Mouse (Mus musculus) cerebellum, postnatal 25 days (tissue): Measurements from ENCODE around the gene Tcf7l1.

Source experiments
- DNase-seq, 2 experiments: peaks; one replicate each; pipeline ENCODE4 v3.0.0; 2021; ENCODE audit warnings: mixed read lengths in 2 of 2

The Tcf7l1 gene

GRCm38 (mm10) chr6:72743624-72744041 lies 45.4 kb downstream of the Tcf7l1 start:
- DNase-seq, result no peak

GRCm38 (mm10) chr6:72742331-72742730 lies 46.7 kb downstream of the Tcf7l1 start:
- DNase-seq, result no peak

GRCm38 (mm10) chr6:72740596-72741421 lies 48.2 kb downstream of the Tcf7l1 start:
- peak in 1 of 2 experiments; percentile 20 for DNase-seq

DNA sequence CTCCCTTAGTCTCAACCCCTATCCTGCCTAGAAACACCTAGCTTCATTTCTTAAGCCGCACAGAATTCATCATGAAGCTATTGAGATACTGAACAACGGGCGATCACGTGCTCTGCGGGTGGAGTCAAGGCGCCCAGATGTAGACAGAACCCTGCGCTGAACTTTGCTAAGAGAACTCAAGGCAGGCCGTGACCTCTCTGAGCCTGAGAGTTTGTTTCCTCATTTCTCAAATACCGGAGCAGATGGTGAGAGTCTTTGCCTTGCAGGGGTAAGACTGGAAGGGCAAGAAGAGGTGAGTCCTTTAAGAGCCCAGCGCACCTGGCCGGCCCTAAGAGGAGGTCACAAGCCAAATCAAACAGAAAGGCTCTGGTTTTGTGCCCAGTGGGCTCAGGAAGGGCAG lies 52.2 kb downstream of the Tcf7l1 start:
- DNase-seq, result no peak

DNA sequence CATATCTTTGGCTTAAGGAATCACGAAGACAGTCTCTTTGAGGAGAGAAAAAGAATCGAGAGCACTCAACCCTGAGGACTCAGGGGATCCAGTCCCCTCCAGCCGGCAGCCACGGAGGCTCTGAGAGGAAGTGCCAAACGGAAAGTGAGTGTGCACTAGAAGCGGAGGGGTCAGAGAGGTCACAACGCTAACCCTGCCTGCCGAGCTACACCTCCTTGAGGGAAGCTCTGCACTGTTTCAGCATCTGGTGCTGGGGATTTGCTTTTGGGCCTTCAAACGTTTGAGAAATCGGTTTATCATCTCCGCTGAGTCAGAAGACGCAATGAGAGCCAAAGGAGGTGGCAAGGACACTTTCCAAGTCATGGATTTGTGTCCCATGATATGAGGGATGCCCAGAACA lies 53.8 kb downstream of the Tcf7l1 start:
- DNase-seq, result no peak

DNA sequence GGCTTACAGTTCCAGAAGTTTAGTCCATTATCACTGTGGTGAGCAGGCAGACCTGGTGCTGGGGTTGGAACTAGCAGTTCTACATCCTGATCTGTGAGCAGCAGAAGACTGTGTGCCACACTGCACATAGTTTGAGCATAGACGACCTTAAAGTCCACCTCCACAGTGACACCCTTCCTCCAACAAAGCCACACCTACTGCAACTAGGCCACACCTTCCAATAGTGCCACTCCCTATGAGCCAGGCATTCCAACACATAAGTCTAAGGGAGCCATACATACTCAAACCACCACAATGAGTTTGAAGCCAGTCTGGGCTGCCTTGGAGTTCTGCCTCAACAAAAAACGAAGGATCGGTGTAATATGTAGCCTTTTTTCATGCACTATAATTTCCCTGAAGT lies 55.7 kb downstream of the Tcf7l1 start:
- DNase-seq, result no peak

DNA sequence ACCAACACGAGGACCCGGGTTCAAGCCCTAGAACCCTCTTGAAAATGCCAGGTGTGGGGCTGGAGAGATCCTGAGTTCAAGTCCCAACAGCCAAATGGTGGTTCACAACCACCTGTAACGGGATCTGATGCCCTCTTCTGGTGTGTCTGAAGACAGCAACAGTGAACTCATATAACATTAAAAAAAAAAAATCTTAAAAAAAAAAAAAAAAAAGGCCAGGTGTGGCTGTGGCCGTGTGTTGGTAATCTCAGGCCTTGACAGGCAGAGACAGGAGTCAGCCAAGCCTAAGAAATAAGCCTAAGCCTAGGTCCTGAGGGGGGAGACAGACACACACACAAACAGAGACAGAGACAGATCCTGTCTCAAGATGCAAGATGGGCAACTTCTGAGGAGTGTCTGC lies 56.9 kb downstream of the Tcf7l1 start:
- DNase-seq, result no peak

GRCm38 (mm10) chr6:72730560-72730849 lies 58.5 kb downstream of the Tcf7l1 start:
- peak in 1 of 2 experiments; percentile 28 for DNase-seq

DNA sequence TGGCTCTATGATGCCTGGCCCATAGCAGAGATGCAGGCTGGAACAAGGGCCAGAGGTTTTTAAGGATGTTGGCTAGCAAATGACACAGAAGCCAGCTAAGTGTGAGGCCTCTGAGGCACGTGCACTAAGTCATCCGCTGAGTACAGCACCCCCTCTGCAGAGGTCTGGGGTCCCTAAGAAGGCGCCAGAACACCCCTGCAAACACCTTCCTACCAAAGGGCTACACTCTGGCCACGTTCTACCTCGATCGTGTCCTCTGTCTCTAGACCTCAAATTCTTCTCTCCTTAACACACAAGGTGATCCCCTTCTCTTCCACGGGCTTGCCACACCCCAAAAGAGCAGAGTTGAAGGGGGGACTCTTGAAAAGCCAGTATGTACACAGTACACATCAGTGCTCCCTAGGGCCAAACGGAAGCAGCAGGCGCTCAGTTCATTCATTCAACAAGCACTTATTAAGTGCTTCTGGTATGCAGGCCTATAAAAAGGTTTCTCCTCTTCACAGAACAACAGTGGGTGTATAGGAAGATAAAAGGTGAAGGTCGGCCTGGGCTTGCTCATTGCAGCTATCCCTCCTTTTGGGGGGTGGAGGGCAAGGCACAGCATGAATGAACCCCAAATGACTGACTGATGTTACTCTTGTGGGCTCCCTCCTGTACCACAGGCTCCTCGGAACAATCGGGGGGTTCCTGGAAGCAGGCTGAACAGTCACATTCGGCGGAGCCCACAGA lies 59.1 kb downstream of the Tcf7l1 start:
- DNase-seq, result no peak

GRCm38 (mm10) chr6:72727826-72728225 lies 61.2 kb downstream of the Tcf7l1 start:
- DNase-seq, result no peak

- no peak for DNase-seq
Measured at GRCm38 (mm10) chr6:72724494-72725180, 64.4 kb downstream of the Tcf7l1 start.

DNA sequence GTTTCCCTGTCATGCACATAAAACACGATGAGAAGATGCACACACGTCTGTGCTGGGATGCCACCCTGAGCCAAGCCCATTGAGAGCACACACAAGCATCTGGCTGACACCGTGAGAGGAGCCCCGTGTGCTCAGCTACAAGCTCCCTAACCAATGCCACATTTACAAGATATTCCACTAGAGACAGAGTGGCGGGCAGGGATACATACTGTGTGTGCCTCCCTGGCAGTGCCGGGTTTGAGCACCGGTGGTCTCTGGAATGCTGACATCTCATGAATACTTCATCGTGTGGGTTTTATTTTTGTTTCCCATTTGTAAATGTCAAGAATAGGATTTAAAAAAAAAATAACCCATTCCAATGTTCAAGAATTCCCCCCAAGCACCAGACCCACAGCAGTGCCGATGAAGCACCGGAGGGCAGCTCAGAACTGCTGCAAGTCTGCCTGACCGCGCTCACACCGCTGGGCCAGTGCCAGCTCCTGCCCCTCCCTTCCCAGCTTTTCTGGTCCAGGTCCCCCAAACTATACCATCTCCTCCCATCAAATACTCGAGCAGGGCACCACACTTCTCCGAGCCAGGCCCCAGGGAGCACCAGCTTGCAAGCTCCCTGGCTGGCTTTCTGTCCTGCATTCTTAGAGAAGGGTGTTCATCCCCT lies 65.2 kb downstream of the Tcf7l1 start:
- DNase-seq, result no peak

- DNase-seq, result no peak
Measured at GRCm38 (mm10) chr6:72723143-72723542, 65.9 kb downstream of the Tcf7l1 start.

GRCm38 (mm10) chr6:72720852-72721251 lies 68.2 kb downstream of the Tcf7l1 start:
- DNase-seq, result no peak

GRCm38 (mm10) chr6:72714726-72715125 lies 74.3 kb downstream of the Tcf7l1 start:
- no peak for DNase-seq

DNA sequence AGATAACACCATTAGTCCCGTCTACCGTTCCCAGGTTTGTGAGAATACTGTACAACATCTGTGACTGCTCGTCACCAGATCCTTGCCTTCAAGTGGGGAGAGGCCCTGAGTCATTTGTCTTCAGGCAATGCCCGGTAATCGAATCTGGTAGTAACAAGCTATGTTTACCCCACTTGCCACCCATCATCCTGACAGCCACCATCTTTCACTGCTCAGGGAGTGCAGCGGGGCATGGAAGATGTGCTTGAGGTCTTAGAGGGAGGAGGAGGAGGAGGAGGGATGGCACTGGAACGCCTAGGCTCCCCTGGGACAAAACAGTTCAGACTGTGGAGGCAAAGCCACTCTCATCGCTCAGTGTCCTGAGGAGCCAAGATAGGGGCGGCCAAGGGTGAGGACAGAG lies 74.8 kb downstream of the Tcf7l1 start:
- no peak for DNase-seq

GRCm38 (mm10) chr6:72711508-72712081 lies 77.5 kb downstream of the Tcf7l1 start:
- DNase-seq, result no peak

DNA sequence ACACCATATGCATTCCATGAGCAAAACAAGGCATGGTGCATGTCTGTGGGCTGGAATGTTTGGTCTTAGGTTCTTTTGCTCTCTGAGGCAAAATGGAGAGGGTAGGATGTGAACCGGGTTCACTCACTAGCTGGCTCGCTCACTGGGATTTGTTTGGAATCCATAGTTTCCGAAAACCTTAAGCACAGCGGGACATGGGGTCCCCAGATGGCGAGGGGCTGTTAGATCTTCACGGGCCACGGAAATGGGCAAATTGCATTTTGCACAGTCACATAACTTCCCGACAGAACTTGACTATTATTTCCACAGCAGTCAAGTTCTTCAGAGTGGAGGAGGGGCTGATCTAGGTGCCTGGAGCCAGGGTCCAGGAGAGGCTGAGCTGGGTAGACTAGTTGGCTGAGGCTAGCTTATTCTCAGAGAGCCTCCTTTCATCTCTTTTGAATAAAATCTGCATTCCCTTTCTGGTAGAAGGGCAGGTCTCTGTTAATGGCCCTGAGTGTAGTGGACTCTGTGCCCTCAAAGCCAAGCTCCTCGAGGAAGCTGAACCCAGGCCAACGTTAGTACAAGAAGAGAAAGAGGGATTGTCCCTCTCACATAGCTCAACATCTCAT lies 78.1 kb downstream of the Tcf7l1 start:
- peak in 1 of 2 experiments; percentile 11 for DNase-seq

GRCm38 (mm10) chr6:72699467-72700126 lies 89.5 kb downstream of the Tcf7l1 start:
- DNase-seq, result no peak

DNA sequence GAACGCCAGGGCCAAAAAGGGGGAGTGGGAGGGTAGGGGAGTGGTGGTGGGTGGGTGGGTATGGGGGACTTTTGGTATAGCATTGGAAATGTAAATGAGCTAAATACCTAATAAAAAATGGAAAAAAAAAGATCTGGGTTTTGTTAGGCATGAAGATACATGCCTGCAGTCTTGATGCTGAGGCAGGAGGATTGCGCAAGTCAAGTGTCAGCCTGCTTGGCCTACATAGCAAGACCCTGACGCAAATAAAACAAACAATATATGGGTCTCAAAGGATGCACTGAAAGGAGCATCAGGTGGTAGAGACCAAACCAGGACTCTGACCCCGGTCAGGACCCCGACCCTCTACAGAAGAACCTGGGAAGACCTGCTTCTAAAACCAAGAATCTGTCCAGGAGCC lies 90.5 kb downstream of the Tcf7l1 start:
- no peak for DNase-seq

DNA sequence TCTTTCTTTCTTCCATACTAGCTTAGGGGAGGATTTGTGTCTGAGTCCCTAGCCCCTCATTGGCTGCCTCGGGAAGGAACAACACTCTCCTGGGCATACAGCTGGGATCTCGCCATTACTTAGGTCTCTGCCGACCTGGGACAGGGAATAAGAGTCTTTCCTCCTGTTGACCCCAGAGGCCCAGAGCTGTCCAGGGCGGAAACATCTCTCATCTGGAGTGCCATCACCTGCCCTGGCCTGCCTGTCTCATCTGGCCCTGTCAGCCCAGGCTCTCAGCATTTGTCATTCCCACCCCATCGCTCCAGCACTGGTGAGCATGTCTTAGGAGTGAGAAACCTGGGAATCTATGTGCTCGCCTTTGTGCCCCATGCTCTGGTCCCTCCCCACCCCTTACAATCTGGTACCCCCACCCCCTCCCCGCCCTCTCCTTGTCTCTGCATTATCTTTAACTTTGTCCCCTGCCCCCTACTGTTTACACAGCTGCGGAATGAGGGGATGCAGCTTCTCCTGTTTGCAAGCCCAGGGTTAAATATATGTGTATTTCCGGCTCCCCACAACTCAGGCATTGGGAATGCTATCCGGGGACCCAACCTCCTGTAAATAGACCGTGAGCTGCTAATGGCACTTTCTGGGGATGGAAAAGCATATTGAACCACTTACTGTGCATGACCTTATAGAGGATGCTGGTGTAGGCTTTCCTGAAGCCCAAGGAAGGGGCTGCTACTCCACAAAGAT lies 92.3 kb downstream of the Tcf7l1 start:
- DNase-seq, result no peak
